Mouse (Mus musculus) testis, adult 2 months (tissue): Measurements from ENCODE around the gene Rgs8.

Source experiments
- CTCF ChIP-seq: fragments of 200-500 bp; IDR thresholded peaks from 2 replicates; pipeline ENCODE4 v1.5.1; 2012; ENCODE audit warnings: low read depth, mild to moderate bottlenecking, inconsistent platforms, low read length, moderate library complexity; ENCODE audit not compliant: control insufficient read depth, insufficient read depth, insufficient replicate concordance
- POLR2A ChIP-seq: fragments of 200-500 bp; IDR thresholded peaks from 2 replicates; pipeline ENCODE4 v1.6.1; 2012; ENCODE audit warnings: low read depth, mild to moderate bottlenecking, inconsistent platforms, low read length, moderate library complexity; ENCODE audit not compliant: control insufficient read depth

GRCm38 (mm10) chr1:153632686-153633085, 20.1 kb upstream of the Rgs8 start:
- TF ChIP-seq POLR2A (no peak), CTCF (no peak)
